Mouse (Mus musculus) lung, postnatal 14 days (tissue): ENCODE measurements around the gene Cldn15.

Experiments
- DNase-seq: peaks from one replicate; pipeline ENCODE4 v3.0.0; 2021

Cldn15 gene

DNA sequence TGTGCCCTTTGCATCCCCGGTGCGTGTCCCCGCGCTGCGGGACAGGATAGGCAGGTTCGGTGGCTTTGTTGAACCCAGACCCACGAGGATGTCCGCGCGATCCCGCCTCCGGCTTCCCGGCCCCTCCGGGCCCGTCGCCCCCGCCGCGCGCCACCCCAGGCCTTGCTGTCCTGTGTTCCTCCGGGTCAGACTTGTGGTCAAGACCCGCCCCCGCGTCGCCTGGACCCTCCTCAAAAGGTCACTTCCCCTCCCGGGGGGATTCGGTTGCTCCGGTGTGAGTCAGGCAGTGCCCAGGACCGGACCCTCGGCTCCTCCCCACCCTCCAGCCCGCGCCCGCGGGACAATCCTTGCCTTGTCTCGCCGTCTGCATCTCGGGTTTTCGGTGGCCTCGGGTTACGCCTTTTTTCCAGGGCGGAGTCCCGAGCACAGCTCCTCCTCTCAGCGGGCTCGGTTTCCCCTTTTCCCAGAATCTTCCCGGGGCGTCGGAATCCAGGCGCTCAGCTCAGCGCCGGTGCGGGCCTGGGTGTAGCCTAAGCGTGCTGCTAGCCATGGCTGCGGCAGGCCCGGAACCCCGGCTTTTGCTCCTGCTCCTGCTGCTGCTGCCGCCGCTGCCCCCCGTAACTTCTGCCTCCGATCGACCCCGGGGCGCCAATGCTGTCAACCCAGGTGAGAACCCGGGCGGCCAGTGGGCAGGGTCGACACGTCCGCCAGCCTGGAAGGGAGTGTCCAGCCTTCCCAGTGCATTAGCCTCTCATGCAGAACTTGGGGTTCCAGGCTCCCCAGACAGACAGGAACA is 20.9 kb downstream of the Cldn15 start:
- DNase-seq = peak; percentile 77

GRCm38 (mm10) chr5:136987934-136988271 is 21.5 kb downstream of the Cldn15 start, which contains the start of gene Znhit1:
Gene Znhit1, minus strand, starts transcription at chr5:136988021.
- DNase-seq = no peak

- peak; percentile 59 for DNase-seq
These were observed 22.0 kb downstream of the Cldn15 start for GRCm38 (mm10) chr5:136988420-136988819.

DNA sequence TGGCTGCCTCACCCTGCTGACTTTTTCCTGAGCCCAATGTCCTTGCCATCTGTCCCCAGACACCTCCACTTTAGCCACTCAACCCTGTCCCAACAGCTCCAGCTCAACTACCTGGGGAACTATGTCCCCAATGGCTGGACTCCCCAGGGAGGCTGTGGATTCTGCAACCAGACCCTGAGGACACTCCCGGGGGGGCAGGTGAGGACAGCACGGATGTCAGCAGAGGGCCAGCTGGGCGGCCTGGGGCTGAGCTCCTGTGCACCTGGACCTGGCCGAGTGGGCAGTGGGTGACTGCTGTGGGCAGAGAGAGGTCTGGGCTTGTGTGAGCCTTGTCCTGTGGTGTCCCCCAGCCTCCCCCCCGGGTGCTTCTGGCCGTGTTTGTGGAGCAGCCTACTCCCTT is 23.4 kb downstream of the Cldn15 start:
- DNase-seq = no peak

DNA sequence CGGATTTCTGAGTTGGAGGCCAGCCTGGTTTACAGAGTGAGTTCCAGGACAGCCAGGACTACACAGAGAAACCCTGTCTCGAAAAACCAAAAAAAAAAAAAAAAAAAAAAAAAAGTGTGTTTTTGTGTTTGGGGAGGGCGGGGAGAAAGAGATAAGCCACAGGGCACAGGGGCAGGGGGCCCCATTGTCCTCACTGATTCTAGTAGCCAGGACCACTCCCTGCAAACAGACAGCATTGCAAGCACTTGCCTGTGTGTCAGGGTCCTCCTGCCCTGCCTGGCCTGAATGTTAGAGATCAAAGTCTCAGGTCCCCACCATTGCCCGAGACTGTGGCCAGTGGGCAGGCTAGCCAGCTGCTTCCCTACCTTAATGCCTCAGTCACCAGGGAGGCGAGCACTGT is 33.0 kb downstream of the Cldn15 start:
- no peak for DNase-seq

DNA sequence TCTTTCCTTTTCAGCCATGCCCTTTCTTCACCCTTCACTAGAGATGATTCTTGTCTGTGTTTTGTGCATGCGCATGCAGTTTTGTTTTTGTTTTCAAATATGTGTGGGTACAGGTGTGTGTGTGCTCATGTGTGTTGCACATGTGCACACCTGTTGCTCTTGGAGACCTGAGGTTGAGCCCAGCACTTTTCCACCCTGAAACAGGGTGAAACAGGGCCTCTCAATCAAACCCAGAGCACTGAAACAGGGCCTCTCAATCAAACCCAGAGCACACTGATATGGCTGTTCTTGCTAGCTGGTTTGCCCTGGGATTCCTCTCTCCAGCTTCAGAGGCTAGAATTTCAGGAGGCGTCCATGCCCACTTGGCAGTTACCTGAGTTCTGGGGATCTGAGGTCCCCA is 34.2 kb downstream of the Cldn15 start:
- no peak for DNase-seq

DNA sequence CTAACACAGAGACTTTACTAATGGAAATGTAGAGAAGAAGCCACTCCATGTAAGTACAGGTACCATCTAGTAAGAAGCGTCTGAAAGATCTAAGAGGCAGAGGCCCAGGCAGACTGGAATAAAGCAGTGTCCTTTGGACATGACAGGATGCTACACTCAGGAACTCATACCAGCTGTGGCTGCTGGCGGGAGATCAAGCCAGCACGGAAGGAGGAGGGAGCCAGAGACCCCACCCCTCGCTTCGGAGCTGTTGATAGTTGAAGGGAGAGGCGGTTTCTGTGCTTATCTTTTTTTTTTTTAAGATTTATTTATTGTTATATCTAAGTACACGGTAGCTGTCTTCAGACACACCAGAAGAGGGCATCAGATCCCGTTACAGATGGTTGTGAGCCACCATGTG is 40.9 kb downstream of the Cldn15 start:
- no peak for DNase-seq

- peak; percentile 65 for DNase-seq
These were observed 43.6 kb downstream of the Cldn15 start for GRCm38 (mm10) chr5:137009988-137010387.

DNA sequence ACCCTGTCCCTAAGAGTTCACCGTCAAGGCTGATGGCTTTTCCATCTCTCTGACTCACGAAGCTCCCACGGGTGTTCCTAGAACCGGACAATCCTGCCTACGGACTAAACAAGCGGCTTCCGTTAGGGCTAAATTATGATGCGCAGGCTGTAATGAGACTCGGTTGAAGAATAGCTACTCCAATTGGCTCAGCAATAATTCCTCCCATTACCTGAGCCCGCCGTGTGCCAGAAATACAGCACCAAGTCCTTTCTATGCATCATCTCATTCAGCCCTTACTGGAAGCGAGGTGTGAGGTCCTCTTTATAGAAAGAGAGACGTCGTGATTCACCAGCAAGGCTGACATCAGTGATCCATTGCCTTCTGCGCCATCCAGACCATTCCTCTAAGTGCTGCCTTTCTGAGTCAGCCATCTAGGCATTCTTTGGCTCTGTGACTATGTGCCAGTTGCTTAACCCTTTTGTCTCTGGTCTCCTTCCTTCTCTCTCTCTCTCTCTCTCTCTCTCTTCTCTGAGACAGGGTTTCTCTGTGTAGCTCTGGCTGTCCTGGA is 46.1 kb downstream of the Cldn15 start:
- no peak for DNase-seq

- no peak for DNase-seq
These were observed 49.5 kb downstream of the Cldn15 start for GRCm38 (mm10) chr5:137015913-137016312.

DNA sequence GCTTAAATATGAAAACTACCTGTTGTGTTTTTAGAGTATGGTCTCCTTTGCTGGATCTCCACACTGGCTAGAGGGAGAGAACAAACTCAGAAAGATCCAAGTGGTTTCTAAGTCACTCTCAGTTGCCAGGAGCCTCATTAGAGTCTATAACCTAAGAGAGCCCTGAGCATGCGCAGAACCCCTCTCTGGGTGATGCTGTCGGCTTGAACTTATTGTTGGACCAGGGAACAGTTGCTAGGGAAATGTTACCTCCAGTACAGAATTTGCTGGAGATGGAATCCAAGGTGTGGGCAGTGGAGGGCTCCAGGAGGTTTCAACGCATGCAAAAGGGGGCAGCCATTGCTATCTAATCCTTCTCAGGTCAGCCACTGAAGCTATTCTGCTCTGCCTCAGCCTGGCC is 57.9 kb downstream of the Cldn15 start:
- DNase-seq = no peak

DNA sequence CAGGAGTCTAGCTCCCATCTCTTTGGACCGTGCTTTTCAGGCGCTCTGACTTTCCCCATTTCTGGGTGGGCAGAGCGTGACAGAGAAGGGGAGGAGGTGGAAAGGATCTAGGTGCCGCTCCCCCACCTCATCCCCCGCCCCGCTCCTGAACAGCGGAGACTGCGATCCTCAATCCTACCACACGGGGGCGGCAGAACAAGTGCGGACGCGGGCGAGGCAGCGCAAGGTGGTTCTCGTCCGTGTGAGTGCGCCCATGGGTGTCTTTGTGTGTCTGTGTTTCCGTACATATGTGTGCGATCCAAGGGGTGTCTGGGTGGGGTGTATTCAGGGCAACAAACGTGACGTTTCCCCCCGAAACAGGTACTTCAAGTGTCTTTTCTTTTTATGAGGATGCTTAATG is 58.7 kb downstream of the Cldn15 start:
- peak; percentile 88 for DNase-seq
